Mouse (Mus musculus): ENCODE results near the gene Lamtor2.
A peak's percentile ranks its signal among the peaks of the same experiment; 100 is the strongest.

DNA sequence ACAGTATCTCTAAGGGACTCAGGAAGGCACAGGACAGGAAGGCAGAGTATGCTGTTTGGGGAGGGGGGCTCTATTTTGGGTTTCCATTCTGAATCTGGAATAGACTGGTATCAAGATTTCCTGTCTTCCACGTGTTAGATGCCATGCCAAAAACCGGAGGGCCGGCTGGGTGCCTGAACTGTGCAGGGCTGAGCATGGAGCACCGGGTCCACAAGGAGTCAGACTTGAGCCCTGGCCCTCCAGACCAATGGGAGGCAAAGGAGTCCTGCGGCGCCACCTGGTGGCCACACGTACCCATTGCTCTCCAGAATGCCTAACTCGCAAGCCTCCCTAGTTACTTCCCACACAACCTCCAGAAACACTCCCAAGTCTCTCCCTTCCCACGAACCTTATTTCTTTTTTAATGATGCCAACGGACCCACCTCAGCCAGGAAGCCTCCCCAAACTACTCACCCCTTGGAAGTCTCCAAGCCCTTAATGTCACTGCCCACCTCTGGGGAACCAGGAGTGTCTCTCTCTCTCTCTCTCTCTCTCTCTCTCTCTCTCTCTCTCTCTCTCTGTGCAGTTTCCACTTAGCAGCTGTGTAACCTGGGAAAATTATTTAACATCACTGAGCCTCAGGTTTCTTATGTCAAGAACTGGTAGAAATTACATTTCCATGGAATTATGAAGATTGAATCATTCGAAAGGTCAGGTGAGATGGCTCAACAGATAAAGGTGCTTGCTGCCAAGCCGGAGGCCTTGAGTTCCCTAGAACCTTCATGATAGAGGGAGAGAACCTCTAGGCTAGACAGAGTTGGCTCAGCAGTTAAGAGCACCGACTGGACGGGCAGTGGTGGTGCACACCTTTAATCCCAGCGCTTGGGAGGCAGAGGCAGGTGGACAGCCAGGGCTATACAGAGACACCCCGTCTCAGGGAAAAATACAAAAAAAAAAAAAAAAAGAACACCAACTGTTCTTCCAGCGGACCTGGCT, 26.4 kb downstream of the Lamtor2 start:
- TF ChIP-seq CTCF (IDR thresholded peaks at IDR 0.05; ENCODE audit: low read depth, low read length) (peak; percentile 100), POLR2A (IDR thresholded peaks at IDR 0.05; ENCODE audit: extremely low read depth, insufficient read depth, low read length) (no peak)

All from liver, adult 2 months (tissue).